Mouse (Mus musculus) CD8-positive naive resting alpha-beta T cell, adult 2 months (primary cell): Measurements from ENCODE around the gene 4930595M18Rik.

ENCODE experiments used
- DNase-seq, 2 experiments: peaks; one replicate each; pipeline ENCODE4 v3.0.0; 2022; ENCODE audit warnings: low read depth in 2 of 2, low spot score in 2 of 2

Gene 4930595M18Rik

DNA sequence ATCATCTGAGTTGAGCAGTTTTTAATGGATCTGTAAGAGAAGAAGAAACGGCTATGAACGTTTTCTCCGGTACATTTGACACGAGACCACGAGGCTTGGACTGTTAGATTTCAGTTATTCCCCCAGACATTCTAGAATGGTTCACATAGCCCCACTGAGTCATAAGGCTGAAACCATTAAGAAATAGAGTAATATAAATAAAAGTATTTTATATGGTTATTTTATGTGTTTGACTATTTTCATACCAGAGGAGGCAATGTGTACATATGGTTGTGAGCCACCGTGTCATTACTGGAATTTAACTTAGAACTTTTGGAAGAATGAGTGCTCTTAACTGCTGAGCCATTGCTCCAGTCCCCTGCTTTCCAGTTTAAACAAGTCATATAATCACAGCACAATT, at the start of gene 4930595M18Rik:
Gene 4930595M18Rik, minus strand, starts transcription at position 101 of the 400 bp plus-strand sequence.
- no peak for DNase-seq

DNA sequence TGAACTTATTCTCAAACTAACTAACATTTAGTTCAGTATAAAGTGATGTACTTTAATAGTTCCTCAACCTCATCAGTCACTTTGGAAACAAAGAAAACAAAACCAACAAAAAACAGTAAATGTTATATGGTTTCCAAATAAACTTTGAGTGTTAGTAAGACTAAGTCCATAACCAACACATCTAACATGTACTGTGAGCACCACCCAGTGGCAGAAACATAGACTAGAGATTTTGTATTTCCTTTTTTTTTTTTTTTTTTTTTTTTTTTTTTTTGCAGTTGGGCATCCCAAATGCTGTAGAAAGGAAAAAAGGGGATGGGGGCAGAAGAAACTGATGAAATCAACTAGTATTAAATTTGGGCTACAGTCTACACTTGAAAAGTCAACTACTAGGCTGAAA, 14.6 kb upstream of the 4930595M18Rik start:
- DNase-seq, result no peak
